Mouse (Mus musculus) naive thymus-derived CD4-positive, alpha-beta T cell, adult 5 months (primary cell): Measurements from ENCODE around the gene Mnat1. TPM values are rescaled to one million over a fixed set of nuclear protein-coding genes. Genes with fewer than 3 reads are reported as not detected.

Source experiments
- polyA plus RNA-seq: library from polyadenylated mRNA; unstranded; fragments of 100-300 nt; shearing (Covaris generic); gene quantifications from one replicate; pipeline ENCODE4 v1.2.1, GENCODE M21; 2017

The Mnat1 gene
- polyA plus RNA-seq: 28.6 TPM

DNA sequence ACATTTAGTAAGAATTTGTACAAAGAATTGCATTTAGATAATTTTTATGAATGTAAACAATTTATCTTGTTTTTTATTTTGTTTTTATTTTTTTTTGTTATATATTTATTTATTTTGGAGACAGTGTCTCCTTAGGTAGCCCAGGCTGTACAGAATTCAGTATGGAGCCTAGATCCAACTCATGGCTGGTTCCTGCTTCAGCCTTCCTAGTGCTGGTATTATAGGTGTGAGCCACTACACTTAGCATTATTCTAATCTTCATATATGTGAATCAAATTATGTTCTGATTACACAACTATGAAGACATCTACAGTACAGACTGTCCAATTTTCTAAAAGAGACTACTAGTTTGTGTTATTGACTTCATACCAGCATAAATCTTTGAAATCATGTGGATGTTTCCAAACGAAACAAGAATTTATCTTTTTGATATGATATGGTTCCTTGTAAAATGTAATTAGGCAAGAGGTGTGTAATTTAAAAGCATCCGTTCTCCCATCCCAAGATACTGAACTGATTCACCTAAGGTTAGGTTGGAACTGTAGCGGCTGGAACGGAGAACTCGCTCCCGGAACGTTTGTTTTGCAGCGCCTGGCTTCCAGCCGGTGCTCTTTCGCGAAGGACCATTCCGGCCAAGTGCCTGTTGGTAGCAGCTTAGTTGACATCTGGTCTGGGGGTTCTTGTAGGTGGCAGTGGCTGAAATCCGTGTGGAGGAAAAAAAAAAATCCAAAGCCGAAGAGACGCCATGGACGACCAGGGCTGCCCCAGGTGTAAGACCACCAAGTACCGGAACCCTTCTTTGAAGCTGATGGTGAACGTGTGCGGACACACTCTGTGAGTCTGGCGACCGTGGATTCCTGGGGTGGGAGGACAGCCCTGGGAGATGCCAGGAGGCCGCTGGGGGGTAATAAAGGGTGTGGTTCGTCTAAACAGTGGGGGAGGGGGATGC is at the start of gene Mnat1:
Mnat1 (plus strand) TSS at position 625 of the 949 bp plus-strand sequence.

DNA sequence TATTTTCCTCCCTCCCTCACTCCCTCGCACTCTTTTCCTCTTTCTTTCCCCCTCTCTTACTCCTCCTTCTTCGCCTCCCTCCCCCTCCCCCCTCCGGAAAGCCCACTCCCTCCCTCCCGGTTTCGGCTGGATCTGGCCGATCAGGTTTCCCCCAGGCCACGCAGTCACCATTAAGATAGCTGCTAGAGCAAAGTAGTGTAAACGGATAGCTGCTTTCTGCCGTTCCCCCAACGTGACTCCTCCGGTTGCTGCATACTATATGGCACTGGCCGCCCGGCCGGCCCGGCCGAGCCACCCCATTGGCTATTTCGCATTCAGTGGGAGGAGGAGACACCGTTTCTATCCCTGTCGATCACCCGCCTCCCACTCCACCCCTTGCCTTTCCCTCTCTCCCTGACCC is 10.3 kb upstream of the Mnat1 start, which contains the start of gene Six4:
Six4 (minus strand) TSS at position 261 of the 400 bp plus-strand sequence.

DNA sequence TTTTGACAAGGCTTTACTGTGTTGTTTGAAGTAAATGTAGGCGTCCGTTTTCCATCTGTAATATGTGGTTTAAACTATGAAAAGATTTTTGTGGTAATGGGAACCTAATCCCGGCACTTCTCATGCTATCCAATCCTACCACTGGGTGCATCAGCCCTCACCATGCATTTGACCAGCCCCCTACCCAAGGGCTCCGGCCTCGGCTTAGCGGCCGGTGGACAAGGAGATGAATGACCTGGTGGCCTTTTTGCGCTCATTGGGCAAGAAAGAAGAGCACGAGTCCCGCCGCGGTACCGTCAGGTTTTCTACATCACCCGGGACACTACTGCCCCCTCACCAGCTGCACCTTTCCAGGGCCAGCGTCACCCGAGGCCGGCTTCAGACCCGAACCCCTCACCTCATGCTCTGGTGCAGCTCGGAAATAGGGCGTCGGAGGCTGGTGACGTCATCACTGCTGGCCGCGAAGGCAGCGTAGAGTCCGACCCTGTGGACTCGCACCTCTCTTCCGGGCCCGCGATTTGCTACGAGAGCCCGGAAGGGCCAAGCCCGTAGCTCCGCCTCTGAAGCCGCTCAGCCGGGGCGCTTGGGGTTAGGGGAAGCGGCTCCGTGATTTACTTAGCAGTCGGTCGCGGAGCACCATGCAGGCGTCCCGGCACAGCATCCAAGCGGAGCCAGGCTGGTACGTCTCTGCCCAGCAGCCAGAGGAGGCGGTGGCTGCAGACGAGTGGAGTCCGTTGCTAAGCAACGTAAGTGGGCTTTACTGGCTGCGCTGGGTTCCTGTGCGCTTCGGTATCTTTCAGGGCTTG is 163.0 kb downstream of the Mnat1 start, which contains the start of the genes Trmt5 and Slc38a6:
Trmt5 (minus strand) TSS at position 424 of the 806 bp plus-strand sequence.
Slc38a6 (plus strand) TSS at position 493 of the 806 bp plus-strand sequence.

Other genes starting within 250 kb of the Mnat1 start
- not detected for gene Six6, start 183.8 kb upstream of the Mnat1 start, polyA plus RNA-seq
- gene 4930447C04Rik, start 182.9 kb upstream of the Mnat1 start, polyA plus RNA-seq: 0.17 TPM
- 0.10 TPM for gene Six1, start 69.8 kb upstream of the Mnat1 start, polyA plus RNA-seq
- gene Six4, start 10.3 kb upstream of the Mnat1 start, polyA plus RNA-seq: 0.19 TPM
- gene Trmt5, start 163.0 kb downstream of the Mnat1 start, polyA plus RNA-seq: 8.2 TPM
- gene Slc38a6, start 163.1 kb downstream of the Mnat1 start, polyA plus RNA-seq: 3.8 TPM